Mouse (Mus musculus): ENCODE measurements around the gene Ppp1r1c.

GRCm38 (mm10) chr2:79715925-79716324, 8.3 kb downstream of the Ppp1r1c start:
- TF ChIP-seq CTCF (IDR thresholded peaks at IDR 0.05) (no peak), EP300 (IDR thresholded peaks at IDR 0.05) (no peak)

Measured in lung, postnatal 0 days (tissue).